ENCODE assay signal across 13 mouse cellular contexts in the genomic region with DNA sequence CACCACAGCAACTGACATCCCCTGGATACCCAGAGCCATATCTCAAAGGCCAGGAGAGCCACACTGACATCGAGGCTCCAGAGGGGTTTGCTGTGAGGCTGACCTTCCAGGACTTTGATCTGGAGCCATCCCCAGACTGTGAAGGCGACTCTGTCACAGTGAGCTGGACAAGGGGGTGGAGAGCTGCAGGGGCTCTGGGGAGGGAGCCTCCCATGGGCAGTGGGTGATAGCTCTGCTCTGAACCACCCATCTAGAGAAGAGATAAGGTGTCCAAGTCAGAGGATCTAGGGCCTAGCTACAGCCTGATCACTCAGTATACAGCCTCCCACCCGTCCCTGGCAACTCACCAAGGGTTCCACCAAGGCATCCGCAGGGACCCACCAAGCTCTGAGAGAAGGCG. TPM values are rescaled to one million over a fixed set of nuclear protein-coding genes. Genes with fewer than 3 reads are reported as not detected.
DNase-seq lines count a peak whose midpoint lies in the region; ATAC-seq lines count a peak whose summit lies in the region.
"Had no signal": no experiment of that assay in that cellular context is flagged by ENCODE, and none has a peak within 500 bp of the region (broad histone marks: within the 10 kb centered on the region; RNA-seq: fewer than 3 reads in every experiment).

No protein-coding gene starts in this region.

- 86% methylated on average over 5 of the region's 5 CpGs for WGBS in hindbrain, embryonic 10.5 days
- 77% methylated on average over 5 of the region's 5 CpGs for WGBS in hindbrain, embryonic 11.5 days
- WGBS in limb, embryonic 15.5 days, result 80% methylated on average over 5 of the region's 5 CpGs

- H3K4me3 ChIP-seq in hindbrain, embryonic 10.5 days, result no peak overlapping the region
- no peak overlapping the region for H3K4me3 ChIP-seq in hindbrain, embryonic 11.5 days (ENCODE audit: low read depth, low read length)
- H3K4me3 ChIP-seq in limb, embryonic 15.5 days, result no peak overlapping the region
- H3K4me3 ChIP-seq: embryonic facial prominence, embryonic 15.5 days; midbrain, embryonic 12.5 days had no signal

- 0 out of 2 replicates have a peak, but pooled peaks cover 3% of the 10 kb centered on the region for H3K9me3 ChIP-seq in hindbrain, embryonic 10.5 days
- no peaks in the 10 kb centered on the region for H3K9me3 ChIP-seq in hindbrain, embryonic 11.5 days (ENCODE audit: control insufficient read depth, low read length)
- H3K9me3 ChIP-seq in limb, embryonic 15.5 days, result no peaks in the 10 kb centered on the region
- H3K9me3 ChIP-seq: embryonic facial prominence, embryonic 15.5 days had no signal

- H3K27me3 ChIP-seq in hindbrain, embryonic 10.5 days (ENCODE audit: insufficient read depth, poor library complexity, severe bottlenecking), result no peaks in the 10 kb centered on the region
- no peaks in the 10 kb centered on the region for H3K27me3 ChIP-seq in hindbrain, embryonic 11.5 days (ENCODE audit: control insufficient read depth, insufficient read depth, low read length)
- no peaks in the 10 kb centered on the region for H3K27me3 ChIP-seq in limb, embryonic 15.5 days
- H3K27me3 ChIP-seq: embryonic facial prominence, embryonic 15.5 days; midbrain, embryonic 12.5 days had no signal

- H3K9ac ChIP-seq in hindbrain, embryonic 11.5 days (ENCODE audit: low read depth, low read length), result no peak overlapping the region
- no peak overlapping the region for H3K9ac ChIP-seq in limb, embryonic 15.5 days
- H3K9ac ChIP-seq: embryonic facial prominence, embryonic 15.5 days; midbrain, embryonic 12.5 days had no signal

- no peaks in the 10 kb centered on the region for H3K36me3 ChIP-seq in hindbrain, embryonic 10.5 days
- H3K36me3 ChIP-seq in hindbrain, embryonic 11.5 days (ENCODE audit: control insufficient read depth, insufficient read depth, low read length), result no peaks in the 10 kb centered on the region
- H3K36me3 ChIP-seq in limb, embryonic 15.5 days, result no peaks in the 10 kb centered on the region
- H3K36me3 ChIP-seq: embryonic facial prominence, embryonic 15.5 days; midbrain, embryonic 12.5 days had no signal

- H3K4me1 ChIP-seq in hindbrain, embryonic 10.5 days (replicated peaks), result peaks cover 4% of the 10 kb centered on the region
- H3K4me1 ChIP-seq in hindbrain, embryonic 11.5 days (replicated peaks; ENCODE audit: control insufficient read depth, insufficient read depth, low read length), result no peaks in the 10 kb centered on the region
- 0 out of 2 replicates have a peak, but pooled peaks cover 5% of the 10 kb centered on the region for H3K4me1 ChIP-seq in limb, embryonic 15.5 days
- H3K4me1 ChIP-seq: midbrain, embryonic 12.5 days had no signal

- DNase-seq in hindbrain, embryonic 10.5 days (ENCODE audit: low spot score), result no peak
- DNase-seq in hindbrain, embryonic 11.5 days (ENCODE audit: low spot score), result no peak
- peak; percentile 46 for DNase-seq in urinary bladder, postnatal 14 days (ENCODE audit: low spot score)
- no peak for DNase-seq in urinary bladder, postnatal 10 days (ENCODE audit: low spot score)
- no peak for DNase-seq in thymus, postnatal 36 days
- no peak for DNase-seq in cerebellum, adult 8-10 months
- no peak for DNase-seq in left cerebral cortex, adult 8-10 months (ENCODE audit: low spot score in 2 of 2)
- DNase-seq: cerebellum, adult 9-10 months; left cerebral cortex, postnatal 4 days; thymus, postnatal 25 days had no signal

- no peak for ATAC-seq in hindbrain, embryonic 11.5 days (ENCODE audit: low FRiP score)
- no peak for ATAC-seq in limb, embryonic 15.5 days (ENCODE audit: insufficient number of reproducible peaks, low FRiP score, low TSS enrichment, low read depth)

- peak overlapping the region; percentile 36; the same call in 1 of the 2 replicates for H3K27ac ChIP-seq in hindbrain, embryonic 10.5 days
- no peak overlapping the region for H3K27ac ChIP-seq in hindbrain, embryonic 11.5 days (ENCODE audit: low read depth, low read length)
- H3K27ac ChIP-seq in limb, embryonic 15.5 days, result peak overlapping the region; percentile 33; the same call in 1 of the 2 replicates
- H3K27ac ChIP-seq: embryonic facial prominence, embryonic 15.5 days; midbrain, embryonic 12.5 days had no signal

- no peak overlapping the region for H3K4me2 ChIP-seq in hindbrain, embryonic 11.5 days (replicated peaks; ENCODE audit: low read depth, low read length)
- H3K4me2 ChIP-seq in limb, embryonic 15.5 days, result no peak overlapping the region
- H3K4me2 ChIP-seq: embryonic facial prominence, embryonic 15.5 days; midbrain, embryonic 12.5 days had no signal

RNA-seq across cellular contexts. Expression of gene C1rl, which starts 1.0 kb away (rescaled TPM):
- polyA plus RNA-seq in hindbrain, embryonic 10.5 days (2016; fragmentation: Nextera tagmentation; extraction: Ambion mirVana), result 0.14 and 0.47 TPM in 2 replicates
- 0.11 and 0.15 TPM in 2 replicates for polyA plus RNA-seq in hindbrain, embryonic 11.5 days (2014; fragmentation: Nextera tagmentation; extraction: Ambion mirVana)
- 0.61 and 0.73 TPM in 2 replicates for polyA plus RNA-seq in limb, embryonic 15.5 days (2015; fragmentation: Nextera tagmentation; extraction: Ambion mirVana)
- under 1 TPM; 0.19 to 0.49 (median 0.45) TPM for total RNA-seq in left cerebral cortex, adult 8-10 months (2022)

RNA-seq across cellular contexts. Expression of gene C1ra, which starts 18.3 kb away (rescaled TPM):
- 0.06 and 0.33 TPM in 2 replicates for polyA plus RNA-seq in hindbrain, embryonic 10.5 days (2016; fragmentation: Nextera tagmentation; extraction: Ambion mirVana)
- polyA plus RNA-seq in hindbrain, embryonic 11.5 days (2014; fragmentation: Nextera tagmentation; extraction: Ambion mirVana), result 0.08 and 0.20 TPM in 2 replicates
- polyA plus RNA-seq in limb, embryonic 15.5 days (2015; fragmentation: Nextera tagmentation; extraction: Ambion mirVana), result 3.9 and 4.6 TPM in 2 replicates
- total RNA-seq in left cerebral cortex, adult 8-10 months (2022), result 1 to 10 TPM; 1.7 to 2.2 (median 1.9) TPM

RNA-seq across cellular contexts. Expression of gene Clstn3, which starts 29.3 kb away (rescaled TPM):
- polyA plus RNA-seq in hindbrain, embryonic 10.5 days (2016; fragmentation: Nextera tagmentation; extraction: Ambion mirVana), result 8.8 and 20.4 TPM in 2 replicates
- 10.2 and 11.9 TPM in 2 replicates for polyA plus RNA-seq in hindbrain, embryonic 11.5 days (2014; fragmentation: Nextera tagmentation; extraction: Ambion mirVana)
- 5.8 and 7.2 TPM in 2 replicates for polyA plus RNA-seq in limb, embryonic 15.5 days (2015; fragmentation: Nextera tagmentation; extraction: Ambion mirVana)
- total RNA-seq in left cerebral cortex, adult 8-10 months (2022), result 100 to 1,000 TPM; 331 to 359 (median 336) TPM

RNA-seq across cellular contexts. Expression of gene C1s1, which starts 48.3 kb away (rescaled TPM):
- 0.51 and 0.75 TPM in 2 replicates for polyA plus RNA-seq in hindbrain, embryonic 10.5 days (2016; fragmentation: Nextera tagmentation; extraction: Ambion mirVana)
- 0.29 and 0.86 TPM in 2 replicates for polyA plus RNA-seq in hindbrain, embryonic 11.5 days (2014; fragmentation: Nextera tagmentation; extraction: Ambion mirVana)
- polyA plus RNA-seq in limb, embryonic 15.5 days (2015; fragmentation: Nextera tagmentation; extraction: Ambion mirVana), result 5.5 and 6.6 TPM in 2 replicates
- total RNA-seq in left cerebral cortex, adult 8-10 months (2022), result 1 to 10 TPM in 3 of 4 experiments, under 1 TPM in 1; 0.93 to 3.0 (median 1.2) TPM
